Mouse (Mus musculus): ENCODE results near the gene Syt7. TPM values are rescaled to one million over a fixed set of nuclear protein-coding genes. Genes with fewer than 3 reads are reported as not detected.

The Syt7 gene
- polyA plus RNA-seq, 1 experiment = 173 TPM

DNA sequence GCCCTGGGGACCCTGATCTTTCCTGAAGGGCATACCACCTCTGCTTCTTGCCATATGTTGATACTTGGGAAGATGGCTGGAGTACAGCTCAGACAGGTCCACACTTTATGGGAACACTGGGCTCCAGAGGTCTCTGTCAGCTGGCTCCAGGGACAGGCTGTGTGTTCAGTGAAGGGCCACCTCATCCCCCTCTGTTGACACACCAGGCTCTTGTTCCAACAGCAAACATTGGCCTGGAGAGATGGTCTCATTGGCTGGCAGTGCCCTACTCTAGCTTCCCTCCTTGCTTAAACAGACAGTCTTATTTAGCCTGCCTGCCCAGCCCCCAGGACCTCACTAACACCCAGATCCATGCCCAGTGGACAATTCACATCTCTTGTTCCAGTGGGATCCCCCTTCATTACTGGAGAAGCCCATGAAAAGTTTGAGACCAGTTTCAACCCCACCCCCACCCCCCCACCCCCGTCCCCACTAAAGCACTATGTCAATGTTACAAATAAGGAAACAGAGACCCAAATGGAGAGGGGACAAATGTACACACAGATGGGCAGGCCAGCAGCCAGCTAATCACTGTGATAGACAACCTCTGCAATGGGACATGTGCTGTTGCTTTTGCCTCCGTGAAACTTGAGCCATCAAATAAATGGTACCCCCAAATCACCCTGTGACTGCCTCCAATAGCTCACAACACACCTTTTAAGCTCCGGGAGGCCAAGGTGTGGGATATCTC is 22.6 kb upstream of the Syt7 start:
- WGBS = 62% methylated on average over 3 of the region's 3 CpGs
- Histone ChIP-seq H3K4me3 (replicated peaks; ENCODE audit: insufficient read depth, low read depth, low read length) (no peak overlapping the region), H3K27ac (ENCODE audit: insufficient read depth, low read length) (no peak overlapping the region), H3K4me1 (ENCODE audit: control insufficient read depth, insufficient read depth, low read length) (no peaks in the 10 kb centered on the region), H3K27me3 (ENCODE audit: control insufficient read depth, insufficient read depth, low read length) (peaks cover 2% of the 10 kb centered on the region)
- TF ChIP-seq CTCF (IDR thresholded peaks at IDR 0.05; ENCODE audit: borderline replicate concordance, insufficient read depth, low read depth, low read length) (no peak), POLR2A (IDR thresholded peaks at IDR 0.05; ENCODE audit: borderline replicate concordance, insufficient read depth, low read length) (no peak)
- DNase-seq = no peak

DNA sequence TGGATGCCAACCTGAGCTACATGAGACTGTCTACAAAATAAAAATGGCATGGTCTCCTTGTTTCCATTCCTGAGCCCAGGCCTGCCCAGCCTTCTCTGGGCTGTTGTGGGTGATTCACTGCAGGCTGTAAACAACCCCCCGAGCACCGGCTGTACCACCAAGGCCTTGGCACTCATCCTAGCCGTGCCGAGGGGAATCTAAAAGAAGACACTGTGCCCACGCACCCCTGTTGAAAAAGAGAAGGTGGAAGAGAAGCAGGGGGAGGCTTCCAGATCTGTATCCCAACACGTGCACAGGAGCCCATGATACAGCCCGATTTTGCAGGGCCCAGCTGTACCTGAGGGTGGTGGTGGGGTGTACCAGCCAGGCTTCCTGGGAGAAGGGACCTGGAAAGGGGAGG is 21.1 kb upstream of the Syt7 start:
- no peak for DNase-seq
- Histone ChIP-seq H3K27me3 (ENCODE audit: control insufficient read depth, insufficient read depth, low read length) (peaks cover 2% of the 10 kb centered on the region), H3K27ac (ENCODE audit: insufficient read depth, low read length) (no peak overlapping the region), H3K4me3 (replicated peaks; ENCODE audit: insufficient read depth, low read depth, low read length) (no peak overlapping the region), H3K4me1 (ENCODE audit: control insufficient read depth, insufficient read depth, low read length) (no peaks in the 10 kb centered on the region)
- TF ChIP-seq POLR2A (IDR thresholded peaks at IDR 0.05; ENCODE audit: borderline replicate concordance, insufficient read depth, low read length) (no peak), CTCF (IDR thresholded peaks at IDR 0.05; ENCODE audit: borderline replicate concordance, insufficient read depth, low read depth, low read length) (no peak)
- 63% methylated on average over 7 of the region's 7 CpGs for WGBS

DNA sequence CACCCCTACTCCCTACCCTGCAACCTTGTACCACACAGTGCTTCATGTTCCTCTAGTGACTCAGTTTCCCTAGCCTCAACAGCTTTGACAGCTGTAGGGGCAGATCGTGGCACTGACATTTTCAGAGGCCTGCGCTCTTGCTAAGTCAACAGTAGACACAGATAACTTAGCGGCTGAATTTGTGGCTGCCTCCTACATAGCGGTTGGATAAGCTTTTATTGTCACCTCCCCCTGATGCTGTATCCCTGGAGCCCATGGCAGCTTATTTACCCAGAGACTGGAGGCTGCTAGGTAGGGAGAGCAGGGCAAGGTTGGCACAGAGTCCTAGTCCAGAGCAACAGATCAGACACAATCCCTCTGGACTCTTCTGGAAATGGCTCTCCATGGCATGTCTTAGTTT is 19.0 kb upstream of the Syt7 start:
- no peak for DNase-seq
- 81% methylated on average over 4 of the region's 4 CpGs for WGBS
- peaks cover 2% of the 10 kb centered on the region for H3K27me3 ChIP-seq (ENCODE audit: control insufficient read depth, insufficient read depth, low read length)
- H3K27ac ChIP-seq (ENCODE audit: insufficient read depth, low read length) = no peak overlapping the region
- TF ChIP-seq CTCF (IDR thresholded peaks at IDR 0.05; ENCODE audit: borderline replicate concordance, insufficient read depth, low read depth, low read length) (no peak), POLR2A (IDR thresholded peaks at IDR 0.05; ENCODE audit: borderline replicate concordance, insufficient read depth, low read length) (no peak)
- H3K4me1 ChIP-seq (ENCODE audit: control insufficient read depth, insufficient read depth, low read length) = no peaks in the 10 kb centered on the region
- H3K4me3 ChIP-seq (replicated peaks; ENCODE audit: insufficient read depth, low read depth, low read length) = no peak overlapping the region

DNA sequence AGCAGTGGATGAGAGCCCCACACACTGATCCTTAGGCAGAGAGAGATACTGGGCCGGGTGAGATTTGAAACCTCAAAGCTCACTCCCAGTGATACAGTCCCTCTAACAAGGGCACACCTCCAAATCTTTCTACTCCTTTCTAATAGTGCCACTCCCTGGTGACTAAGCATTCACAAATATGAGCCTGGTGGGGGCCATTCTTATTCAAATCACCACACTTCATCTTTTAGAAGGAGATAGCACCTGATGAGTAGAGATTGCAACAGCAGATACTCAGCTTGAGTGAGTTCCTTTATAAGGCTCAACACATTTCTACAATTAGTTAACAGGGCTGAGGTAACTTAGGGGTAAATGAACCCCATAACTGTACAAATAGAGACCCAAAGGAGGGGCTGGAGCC is 15.7 kb upstream of the Syt7 start:
- Histone ChIP-seq H3K4me3 (replicated peaks; ENCODE audit: insufficient read depth, low read depth, low read length) (no peak overlapping the region), H3K27ac (ENCODE audit: insufficient read depth, low read length) (no peak overlapping the region), H3K27me3 (ENCODE audit: control insufficient read depth, insufficient read depth, low read length) (no peaks in the 10 kb centered on the region; the same call in 1 of the 2 replicates), H3K4me1 (ENCODE audit: control insufficient read depth, insufficient read depth, low read length) (no peaks in the 10 kb centered on the region)
- no peak for TF ChIP-seq POLR2A (IDR thresholded peaks at IDR 0.05; ENCODE audit: borderline replicate concordance, insufficient read depth, low read length)
- no peak for DNase-seq
- WGBS = 69% methylated on average over 1 of the region's 1 CpGs

DNA sequence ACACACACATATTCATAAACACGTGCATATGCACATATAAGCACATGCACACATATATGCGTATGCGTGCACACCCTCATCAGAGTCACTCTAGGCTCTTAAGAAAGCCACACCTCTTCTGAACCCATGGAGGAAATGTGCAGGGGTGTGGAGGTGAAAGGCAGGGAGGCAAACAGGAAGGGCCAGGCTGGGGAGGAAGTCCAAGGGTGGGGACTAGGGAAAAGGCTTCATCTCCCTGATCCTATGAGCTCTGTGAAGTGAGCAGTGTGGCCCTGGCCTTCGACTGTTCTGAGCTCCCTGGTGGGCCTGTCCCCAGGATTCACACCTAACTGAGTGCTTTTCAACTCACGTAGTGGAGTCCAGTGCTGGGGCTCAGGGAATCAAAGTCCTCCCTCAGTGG is 13.6 kb upstream of the Syt7 start:
- no peak for TF ChIP-seq POLR2A (IDR thresholded peaks at IDR 0.05; ENCODE audit: borderline replicate concordance, insufficient read depth, low read length)
- TF ChIP-seq CTCF (IDR thresholded peaks at IDR 0.05; ENCODE audit: borderline replicate concordance, insufficient read depth, low read depth, low read length) = no peak
- DNase-seq = no peak
- Histone ChIP-seq H3K4me3 (replicated peaks; ENCODE audit: insufficient read depth, low read depth, low read length) (no peak overlapping the region), H3K27me3 (ENCODE audit: control insufficient read depth, insufficient read depth, low read length) (peaks cover 1% of the 10 kb centered on the region; the same call in 1 of the 2 replicates), H3K4me1 (ENCODE audit: control insufficient read depth, insufficient read depth, low read length) (no peaks in the 10 kb centered on the region), H3K27ac (ENCODE audit: insufficient read depth, low read length) (no peak overlapping the region)
- 80% methylated on average over 5 of the region's 5 CpGs for WGBS

DNA sequence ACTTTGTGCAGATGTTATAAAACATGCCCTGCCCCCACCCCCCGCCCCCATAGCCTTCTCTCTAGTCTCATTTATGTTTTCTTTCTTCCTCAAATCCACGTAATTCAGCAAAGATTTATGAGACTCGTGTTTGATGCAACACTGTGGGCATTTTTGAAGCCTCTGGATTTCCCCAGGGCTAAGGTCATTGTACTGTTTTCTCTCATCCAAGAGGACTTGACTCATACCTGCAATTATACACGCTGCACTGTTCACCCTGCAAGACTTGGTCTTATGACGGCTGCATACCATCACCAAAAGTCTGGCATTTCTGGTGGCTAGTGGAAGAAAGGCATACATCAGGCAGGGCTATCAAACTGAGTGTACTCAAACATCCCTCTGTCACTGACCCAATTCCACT is 8.9 kb upstream of the Syt7 start:
- Histone ChIP-seq H3K4me3 (replicated peaks; ENCODE audit: insufficient read depth, low read depth, low read length) (no peak overlapping the region), H3K27me3 (ENCODE audit: control insufficient read depth, insufficient read depth, low read length) (peaks cover 1% of the 10 kb centered on the region; the same call in 1 of the 2 replicates), H3K4me1 (ENCODE audit: control insufficient read depth, insufficient read depth, low read length) (no peaks in the 10 kb centered on the region), H3K27ac (ENCODE audit: insufficient read depth, low read length) (no peak overlapping the region)
- no peak for DNase-seq
- no peak for TF ChIP-seq POLR2A (IDR thresholded peaks at IDR 0.05; ENCODE audit: borderline replicate concordance, insufficient read depth, low read length)
- no peak for TF ChIP-seq CTCF (IDR thresholded peaks at IDR 0.05; ENCODE audit: borderline replicate concordance, insufficient read depth, low read depth, low read length)
- WGBS = 82% methylated on average over 5 of the region's 5 CpGs

DNA sequence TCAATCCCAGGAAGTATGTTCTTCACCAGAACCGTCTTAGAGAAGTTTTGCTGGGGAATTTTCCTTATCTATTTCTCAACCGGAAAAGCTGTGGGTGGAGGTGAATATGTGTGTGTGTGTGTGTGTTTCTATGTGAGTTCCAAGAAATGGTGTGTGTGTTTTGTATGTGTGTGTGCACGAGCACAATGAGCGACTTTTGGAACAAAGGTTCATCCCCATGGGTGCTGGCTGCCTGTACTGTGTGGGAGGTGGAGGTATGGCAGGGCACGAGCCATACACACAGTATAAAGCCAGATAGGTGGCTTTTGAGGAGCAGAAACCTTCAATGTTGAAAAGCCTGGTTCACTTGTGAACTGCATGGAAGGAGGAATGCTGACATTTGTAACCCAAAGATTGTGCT is 1.2 kb upstream of the Syt7 start:
- WGBS = 81% methylated on average over 5 of the region's 5 CpGs
- no peak overlapping the region for H3K27ac ChIP-seq (ENCODE audit: insufficient read depth, low read length)
- DNase-seq = no peak
- no peak overlapping the region for H3K4me3 ChIP-seq (replicated peaks; ENCODE audit: insufficient read depth, low read depth, low read length)
- no peaks in the 10 kb centered on the region for H3K27me3 ChIP-seq (ENCODE audit: control insufficient read depth, insufficient read depth, low read length)
- TF ChIP-seq POLR2A (IDR thresholded peaks at IDR 0.05; ENCODE audit: borderline replicate concordance, insufficient read depth, low read length) (no peak), CTCF (IDR thresholded peaks at IDR 0.05; ENCODE audit: borderline replicate concordance, insufficient read depth, low read depth, low read length) (no peak)
- H3K4me1 ChIP-seq (ENCODE audit: control insufficient read depth, insufficient read depth, low read length) = peaks cover 14% of the 10 kb centered on the region; the same call in 1 of the 2 replicates

DNA sequence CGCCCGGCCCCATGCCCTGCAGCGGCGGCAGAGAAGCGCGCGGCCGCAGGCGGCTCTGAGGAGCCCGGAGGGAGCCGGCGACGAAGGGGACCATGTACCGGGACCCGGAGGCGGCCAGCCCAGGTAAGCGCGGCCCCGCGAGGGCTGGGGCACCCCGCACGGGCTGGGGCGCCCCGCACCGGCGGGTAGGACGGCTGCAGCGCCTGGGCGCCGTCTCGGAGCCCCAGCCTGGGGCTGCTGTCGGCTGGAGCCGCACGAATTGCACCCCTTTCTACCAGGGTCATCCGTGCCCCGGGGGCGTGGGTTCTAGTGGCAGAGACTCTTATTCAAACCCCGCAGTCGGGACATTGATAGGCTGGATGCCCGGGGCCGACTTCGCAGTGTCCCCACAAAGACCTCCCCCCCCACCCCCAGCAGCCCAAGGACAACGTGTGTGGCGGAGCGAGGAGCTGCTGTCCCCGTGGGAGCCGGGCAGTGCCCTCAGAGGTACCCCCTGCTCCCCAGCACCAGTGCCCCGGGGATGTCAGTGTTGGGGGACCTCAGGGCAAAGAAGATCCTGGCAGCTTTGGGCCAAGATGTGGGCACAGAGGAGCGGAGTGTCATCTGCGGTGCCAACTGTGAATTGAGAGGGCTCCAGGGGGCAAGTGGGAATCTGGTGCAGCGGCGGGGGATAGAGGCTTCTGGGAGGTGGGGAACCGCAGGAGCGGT is 655 bp downstream of the Syt7 start:
- Histone ChIP-seq H3K27me3 (ENCODE audit: control insufficient read depth, insufficient read depth, low read length) (no peaks in the 10 kb centered on the region), H3K4me3 (replicated peaks; ENCODE audit: insufficient read depth, low read depth, low read length) (peak overlapping the region; percentile 60), H3K27ac (ENCODE audit: insufficient read depth, low read length) (peak overlapping the region; percentile 60), H3K4me1 (ENCODE audit: control insufficient read depth, insufficient read depth, low read length) (peaks cover 31% of the 10 kb centered on the region)
- 1% methylated on average over 54 of the region's 54 CpGs for WGBS
- TF ChIP-seq POLR2A (IDR thresholded peaks at IDR 0.05; ENCODE audit: borderline replicate concordance, insufficient read depth, low read length) = no peak
- no peak for TF ChIP-seq CTCF (IDR thresholded peaks at IDR 0.05; ENCODE audit: borderline replicate concordance, insufficient read depth, low read depth, low read length)
- DNase-seq = peak; percentile 59 to 72
